Mouse (Mus musculus) spleen, adult 12 weeks (tissue): ENCODE measurements around the gene Gfm1.
A peak's percentile ranks its signal among the peaks of the same experiment; 100 is the strongest.

Experiments used
- DNase-seq: peaks from one replicate; pipeline ENCODE4 v3.0.0; 2022; ENCODE audit warnings: low spot score

Gene Gfm1

GRCm38 (mm10) chr3:67429999-67430380 lies at the start of gene Gfm1:
Gene Gfm1 (plus strand): TSS chr3:67430096.
- peak; percentile 69 for DNase-seq

DNA sequence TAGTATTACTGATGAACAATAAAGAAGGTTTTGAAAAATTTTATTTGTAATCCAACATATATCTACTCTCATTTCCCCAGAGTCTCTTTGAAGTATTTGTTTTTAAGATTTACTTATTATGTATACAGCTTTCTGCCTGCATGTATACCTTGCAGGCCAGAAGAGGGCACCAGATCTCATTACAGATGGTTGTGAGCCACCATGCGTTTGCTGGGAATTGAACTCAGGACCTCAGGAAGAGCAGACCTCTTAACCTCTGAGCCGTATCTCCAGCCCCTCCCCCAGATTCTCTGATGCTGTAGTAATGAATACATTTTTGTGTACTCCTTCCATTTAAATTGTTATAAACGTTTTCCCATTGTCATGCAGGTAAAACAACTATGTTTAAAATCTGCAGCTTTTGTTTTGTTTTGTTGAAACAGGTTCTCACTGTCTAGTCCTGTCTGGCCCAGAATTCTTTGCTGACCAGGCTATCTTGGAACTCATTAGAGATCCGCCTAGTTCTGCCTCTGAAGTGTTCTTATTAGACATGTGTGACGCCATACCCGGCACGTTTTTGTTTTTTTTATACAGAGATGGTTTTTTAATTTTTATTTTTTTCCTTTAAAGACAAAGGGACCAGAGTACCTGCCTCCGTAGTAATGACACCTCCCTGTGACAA lies 428 bp upstream of the Gfm1 start:
- DNase-seq, result no peak

GRCm38 (mm10) chr3:67434011-67434410 lies 4.1 kb downstream of the Gfm1 start:
- no peak for DNase-seq

DNA sequence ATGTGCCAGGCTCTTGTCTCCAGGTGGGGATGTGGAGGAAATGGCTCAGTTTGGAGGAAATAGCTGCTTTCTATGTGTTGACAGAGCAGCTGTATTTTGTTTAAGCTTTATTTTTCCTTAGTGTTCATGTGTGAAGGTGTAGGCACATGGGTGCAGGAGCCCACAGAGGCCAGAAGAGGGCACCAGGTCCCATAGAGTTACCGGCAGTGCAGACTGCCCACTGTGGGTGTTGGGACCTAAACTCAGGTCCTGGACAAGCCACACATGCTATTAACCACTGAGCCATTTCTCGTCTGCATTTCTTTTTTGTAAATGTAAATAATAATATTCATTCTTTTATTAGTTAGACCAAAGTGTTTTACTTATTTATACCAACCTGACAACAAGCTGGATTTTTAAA lies 17.2 kb downstream of the Gfm1 start:
- DNase-seq, result no peak

DNA sequence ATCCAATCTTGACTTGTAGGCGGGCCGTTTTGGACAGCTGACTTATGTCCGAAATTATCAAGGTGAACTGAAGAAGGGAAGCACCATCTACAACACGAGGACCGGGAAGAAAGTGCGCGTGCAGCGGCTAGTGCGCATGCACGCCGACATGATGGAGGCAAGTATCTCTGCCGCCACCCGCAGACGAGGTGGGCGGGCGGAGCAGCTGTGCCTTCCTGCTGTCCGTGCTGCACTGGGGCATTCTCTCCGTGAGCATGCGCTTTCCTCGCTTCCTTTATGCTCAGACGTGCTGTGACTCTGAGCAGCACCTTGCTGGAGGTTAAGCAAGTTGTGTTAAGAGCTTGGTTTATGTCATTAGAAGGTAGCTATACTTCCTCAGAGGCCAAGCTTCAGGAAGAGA lies 19.8 kb downstream of the Gfm1 start:
- no peak for DNase-seq

GRCm38 (mm10) chr3:67450601-67451210 lies 20.8 kb downstream of the Gfm1 start:
- no peak for DNase-seq

GRCm38 (mm10) chr3:67459881-67460280 lies 30.0 kb downstream of the Gfm1 start:
- DNase-seq, result no peak

DNA sequence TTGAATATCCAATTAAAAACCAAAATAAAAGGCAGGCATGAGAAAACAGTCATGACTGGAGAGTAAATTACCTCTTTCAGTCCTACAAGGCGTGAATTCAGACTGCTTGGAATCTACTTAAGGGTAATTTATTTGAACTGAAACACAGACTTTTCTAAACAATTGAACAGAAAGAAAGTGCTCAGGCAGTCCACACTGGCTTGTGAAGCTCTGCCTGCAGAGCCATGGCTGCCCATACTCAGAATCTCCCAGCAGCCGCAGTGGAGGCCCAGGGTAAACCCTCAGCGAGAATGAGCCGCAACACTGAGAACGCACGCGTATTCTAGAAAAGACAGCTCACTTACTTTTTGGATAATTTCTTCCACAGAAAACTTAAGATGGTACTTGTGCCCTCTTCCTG lies 32.1 kb downstream of the Gfm1 start:
- DNase-seq, result no peak

- no peak for DNase-seq
Observed at GRCm38 (mm10) chr3:67462578-67462977, 32.7 kb downstream of the Gfm1 start.

DNA sequence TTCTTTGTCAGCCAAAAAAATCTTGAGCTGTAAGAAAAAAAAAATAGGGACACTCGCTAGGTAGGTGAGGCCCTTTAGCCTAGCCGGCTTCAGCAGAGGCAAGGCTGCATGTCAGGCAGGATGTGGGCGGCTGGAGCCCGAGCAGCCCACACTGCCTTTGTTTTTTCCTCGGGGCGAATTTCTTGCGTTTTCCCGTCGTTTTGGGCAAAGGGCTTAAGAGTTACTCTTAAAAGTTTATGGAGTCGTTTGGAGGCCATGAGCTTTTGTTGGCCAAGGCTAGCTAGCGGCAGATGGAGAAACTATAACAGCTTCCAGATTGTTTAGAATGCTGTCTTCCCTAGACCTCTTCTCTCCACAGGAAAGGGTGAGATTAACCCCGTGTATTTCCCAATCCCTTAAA lies 33.1 kb downstream of the Gfm1 start:
- no peak for DNase-seq

- peak; percentile 32 for DNase-seq
Observed at GRCm38 (mm10) chr3:67463450-67464372, 33.8 kb downstream of the Gfm1 start, which contains the start of gene Lxn. Gene Lxn (minus strand): TSS chr3:67463926.

- DNase-seq, result no peak
Observed at GRCm38 (mm10) chr3:67466576-67466975, 36.7 kb downstream of the Gfm1 start.

DNA sequence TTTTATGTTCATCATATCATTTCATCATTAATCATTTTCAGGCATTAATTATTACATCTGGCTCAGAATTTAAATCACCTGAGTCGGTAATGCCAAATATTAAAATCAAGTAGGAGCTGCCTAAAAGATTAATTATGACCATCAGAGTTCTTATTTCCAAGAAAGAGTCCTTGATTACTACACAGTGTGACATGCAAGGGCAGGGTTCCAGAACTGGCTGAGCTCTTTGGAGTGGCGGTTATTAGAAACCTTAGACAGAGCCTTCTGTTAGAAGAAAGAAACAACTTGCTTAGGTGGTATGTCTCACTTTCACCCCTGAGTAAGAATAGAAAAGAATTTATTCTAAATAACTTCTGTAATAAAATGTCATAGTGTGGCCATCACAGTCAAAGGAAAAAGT lies 37.4 kb downstream of the Gfm1 start:
- DNase-seq, result no peak

GRCm38 (mm10) chr3:67471408-67472127 lies 41.7 kb downstream of the Gfm1 start:
- no peak for DNase-seq

GRCm38 (mm10) chr3:67473438-67473837 lies 43.5 kb downstream of the Gfm1 start:
- DNase-seq, result no peak

DNA sequence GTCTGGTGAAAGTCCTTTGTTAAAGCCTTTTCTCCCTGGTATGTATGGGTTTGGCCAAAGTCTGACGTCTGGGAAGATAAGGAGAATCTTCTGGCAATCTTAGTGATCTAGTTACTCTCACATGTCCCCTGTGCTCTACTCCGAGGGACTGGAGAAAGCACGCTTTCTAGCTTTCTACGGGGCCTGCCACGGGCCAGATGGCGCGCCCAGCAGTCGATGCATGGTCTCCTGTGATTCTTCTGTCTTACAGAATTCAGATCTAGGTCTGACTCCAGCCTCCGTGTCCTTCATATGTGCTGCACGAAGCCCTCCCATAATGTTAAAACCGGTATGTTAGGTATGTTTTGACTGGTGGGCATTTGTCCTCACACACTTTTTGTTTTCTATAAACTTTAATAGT lies 49.9 kb downstream of the Gfm1 start:
- no peak for DNase-seq

DNA sequence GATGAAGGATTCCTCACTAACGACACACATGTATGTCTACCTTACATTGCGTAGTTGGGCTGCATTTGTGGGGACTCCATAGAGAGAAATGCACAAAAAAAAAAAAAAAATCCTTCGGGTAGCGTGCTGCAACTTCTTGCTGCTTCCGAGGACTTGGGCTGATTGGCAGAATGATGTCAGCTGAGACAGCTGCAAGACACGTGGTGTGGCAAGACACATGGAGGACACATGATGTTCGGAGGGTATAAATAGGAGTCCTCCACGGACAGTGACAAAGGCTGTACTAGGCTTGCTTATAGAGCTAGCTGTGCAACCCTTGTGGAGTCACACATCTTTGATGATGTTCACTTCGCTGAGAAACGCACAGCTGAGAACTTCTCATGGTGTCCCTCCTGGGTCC lies 52.5 kb downstream of the Gfm1 start:
- DNase-seq, result no peak

DNA sequence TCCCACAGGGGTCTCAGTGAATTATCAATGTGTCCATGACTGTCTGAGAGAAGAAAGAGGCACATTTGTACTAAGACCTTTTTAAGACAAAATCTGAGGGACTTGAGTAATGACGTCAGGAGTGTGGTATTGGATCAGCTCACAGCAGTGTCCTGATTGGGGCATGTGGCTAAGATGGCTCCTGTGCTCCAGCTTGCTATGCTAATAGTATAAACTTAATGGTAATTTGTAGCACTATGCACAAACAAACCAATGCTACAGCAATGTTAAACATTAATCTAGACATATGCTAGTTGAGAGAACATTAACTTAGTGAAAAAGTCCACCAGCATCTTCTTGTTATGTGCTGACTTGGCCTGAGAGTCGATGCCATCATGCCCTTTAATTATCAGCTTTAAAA lies 55.3 kb downstream of the Gfm1 start:
- DNase-seq, result no peak

DNA sequence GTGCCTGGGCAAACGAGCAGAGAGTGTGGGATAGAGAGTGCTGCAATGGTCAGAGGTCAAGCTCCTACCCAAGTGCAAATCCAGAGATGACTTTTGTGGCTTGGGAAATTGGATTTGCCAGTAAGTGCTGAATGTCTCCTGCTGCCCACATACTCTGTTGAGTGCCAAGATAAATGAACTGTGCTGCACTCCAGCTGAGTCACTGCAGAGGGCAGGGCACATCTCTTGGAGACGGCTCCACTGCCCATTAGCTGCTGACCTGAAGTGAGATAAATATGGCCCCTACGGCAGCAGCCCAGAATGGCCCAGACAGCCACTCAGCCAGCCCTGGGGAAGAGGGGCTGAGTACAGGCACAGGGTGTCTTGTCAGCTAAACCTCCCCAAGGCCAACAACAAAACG lies 60.3 kb downstream of the Gfm1 start:
- DNase-seq, result no peak

- no peak for DNase-seq
Observed at GRCm38 (mm10) chr3:67492086-67492869, 62.4 kb downstream of the Gfm1 start.

GRCm38 (mm10) chr3:67493132-67493531 lies 63.2 kb downstream of the Gfm1 start:
- no peak for DNase-seq

DNA sequence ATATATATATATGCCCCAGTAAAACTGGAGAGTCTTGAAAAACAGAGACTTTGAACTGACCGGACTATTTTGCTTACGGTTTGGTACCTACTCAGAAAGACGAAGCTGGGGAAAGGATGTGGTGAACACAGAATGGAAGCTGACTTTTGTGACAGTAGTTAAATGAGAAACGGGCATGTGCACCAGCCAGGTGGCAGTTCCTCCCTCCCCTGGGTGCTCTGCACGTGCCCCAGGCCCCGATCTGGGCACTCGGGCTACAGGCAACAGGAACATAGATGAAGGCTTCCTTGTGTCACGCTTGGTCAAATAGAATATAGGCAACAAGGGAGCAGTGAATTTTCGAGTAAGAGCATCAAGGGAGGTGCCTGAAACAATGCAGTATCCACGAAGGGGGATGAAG lies 66.4 kb downstream of the Gfm1 start:
- no peak for DNase-seq
